Mouse (Mus musculus) splenic B cell, adult 2 months (primary cell): ENCODE data around the gene Bach2.

ENCODE experiments used
- DNase-seq: peaks from one replicate; pipeline ENCODE4 v3.0.0-alpha.2; 2011; ENCODE audit warnings: low read depth, low spot score
- H3K27me3 ChIP-seq: 2 replicates; pipeline ENCODE4 v1.6.1; 2012; ENCODE audit warnings: mild to moderate bottlenecking, low read length, moderate library complexity, mixed read lengths; ENCODE audit not compliant: control insufficient read depth, poor library complexity, insufficient read depth, severe bottlenecking
- H3K36me3 ChIP-seq: 2 replicates; pipeline ENCODE4 v1.6.1; 2012; ENCODE audit warnings: mild to moderate bottlenecking, low read length, moderate library complexity, mixed read lengths; ENCODE audit not compliant: control insufficient read depth, poor library complexity, insufficient read depth, severe bottlenecking

The Bach2 gene

DNA sequence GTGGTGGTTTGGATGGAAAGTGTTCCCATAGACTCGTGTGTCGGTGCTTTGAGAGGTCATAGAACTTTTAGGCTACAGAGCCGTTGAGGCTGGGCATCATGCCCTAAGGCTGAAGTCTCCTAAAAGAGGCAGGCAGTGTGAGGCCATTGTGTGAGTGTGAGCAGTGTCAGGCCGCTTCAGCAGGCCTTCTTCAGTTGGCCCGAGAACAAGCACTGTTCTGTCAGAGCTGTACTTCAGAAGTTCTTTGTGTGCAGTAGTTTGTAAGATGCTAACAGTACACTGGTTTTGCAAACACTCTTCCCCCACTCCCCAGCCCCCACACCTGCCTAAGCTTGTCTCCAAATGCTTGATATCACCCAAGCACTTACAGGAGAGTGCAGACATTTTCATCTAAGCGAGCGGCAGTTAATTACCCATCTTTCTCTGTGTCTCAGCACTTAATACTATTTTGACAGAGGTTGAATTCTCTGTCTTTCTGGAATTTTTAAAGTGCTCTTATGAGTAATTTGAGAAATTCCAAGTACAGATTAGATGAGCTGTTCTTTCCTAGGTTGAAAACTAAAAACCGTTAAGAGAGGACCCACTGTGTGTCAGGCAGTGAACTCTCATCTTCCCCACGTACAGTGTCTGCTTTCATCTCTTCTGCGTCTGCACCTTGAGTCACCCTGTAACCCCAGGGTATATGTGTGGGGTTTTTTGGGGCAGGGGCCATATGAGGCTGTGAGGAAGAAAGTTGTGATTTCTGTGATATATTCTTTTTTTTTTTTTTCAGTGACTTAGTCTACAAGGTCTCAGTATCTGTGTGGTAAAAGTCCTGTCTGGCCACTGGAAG lies 136.4 kb downstream of the Bach2 start:
- Histone ChIP-seq H3K27me3 (no peaks in the 10 kb centered on the region), H3K36me3 (peaks cover 5% of the 10 kb centered on the region; the same call in 1 of the 2 replicates)
- no peak for DNase-seq

DNA sequence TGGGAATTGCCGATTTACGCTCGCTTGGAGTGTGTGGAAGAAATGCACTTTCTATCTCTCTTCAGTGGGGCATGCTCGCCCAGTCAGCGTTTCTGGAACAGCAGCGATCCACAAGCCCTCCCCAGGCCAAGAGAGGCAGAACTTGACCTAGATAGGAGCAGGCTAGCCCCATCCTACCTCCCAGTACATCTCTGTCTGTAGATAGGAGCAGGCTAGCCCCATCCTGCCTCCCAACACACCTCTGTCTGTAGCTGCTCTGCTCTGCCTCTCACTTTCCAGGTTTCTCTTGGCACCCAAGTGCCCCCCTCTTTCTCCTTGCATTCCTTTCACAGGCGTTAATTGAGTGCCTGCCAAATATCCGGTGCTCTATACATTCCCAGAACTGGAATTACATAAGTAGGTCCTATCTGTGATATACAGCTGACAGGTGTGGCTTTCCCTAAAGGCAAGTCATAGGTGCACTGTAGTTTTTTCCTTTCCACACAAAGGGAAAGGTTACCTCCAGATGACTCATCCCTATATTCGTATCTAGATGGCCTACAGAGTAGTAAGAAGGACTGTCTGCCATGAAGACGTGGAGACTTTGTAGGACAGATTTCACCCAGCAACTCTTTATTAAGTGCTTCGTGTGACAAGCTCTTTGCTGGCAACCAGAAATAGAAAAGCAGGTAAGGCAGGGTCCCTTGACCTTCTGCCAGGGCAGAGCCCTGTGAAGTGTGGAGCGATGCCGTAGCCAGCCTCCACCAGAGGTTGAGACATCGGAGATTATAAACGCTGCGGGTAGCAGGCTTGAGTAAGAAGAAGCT lies 137.3 kb downstream of the Bach2 start:
- DNase-seq = no peak
- H3K36me3 ChIP-seq = peaks cover 5% of the 10 kb centered on the region; the same call in 1 of the 2 replicates

DNA sequence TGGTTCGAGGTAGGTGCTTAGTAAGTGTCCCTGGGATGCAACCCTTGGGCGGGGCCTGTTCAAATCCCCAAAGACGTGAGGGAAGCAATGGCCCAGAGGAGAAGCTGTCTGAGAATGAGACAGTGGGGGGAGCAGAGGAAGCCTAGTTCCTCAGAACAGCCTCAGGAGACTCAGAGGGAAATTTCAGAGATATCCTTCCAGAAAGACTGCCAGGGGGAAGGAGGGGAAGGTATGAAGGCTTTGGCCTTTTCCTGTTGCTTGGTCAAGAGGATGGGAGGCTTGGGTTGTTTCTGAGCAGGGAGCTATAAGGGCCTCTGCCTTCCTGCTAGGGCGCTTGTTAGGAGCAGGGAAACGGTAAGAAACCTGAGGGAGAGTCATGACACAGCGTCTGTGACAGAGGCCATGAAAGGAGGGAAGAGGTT lies 137.9 kb downstream of the Bach2 start:
- no peak for DNase-seq
- H3K36me3 ChIP-seq = peaks cover 5% of the 10 kb centered on the region; the same call in 1 of the 2 replicates
- H3K27me3 ChIP-seq = no peaks in the 10 kb centered on the region

More for the DNA sequence above, 137.3 kb downstream of the Bach2 start:
- H3K27me3 ChIP-seq = no peaks in the 10 kb centered on the region

DNA sequence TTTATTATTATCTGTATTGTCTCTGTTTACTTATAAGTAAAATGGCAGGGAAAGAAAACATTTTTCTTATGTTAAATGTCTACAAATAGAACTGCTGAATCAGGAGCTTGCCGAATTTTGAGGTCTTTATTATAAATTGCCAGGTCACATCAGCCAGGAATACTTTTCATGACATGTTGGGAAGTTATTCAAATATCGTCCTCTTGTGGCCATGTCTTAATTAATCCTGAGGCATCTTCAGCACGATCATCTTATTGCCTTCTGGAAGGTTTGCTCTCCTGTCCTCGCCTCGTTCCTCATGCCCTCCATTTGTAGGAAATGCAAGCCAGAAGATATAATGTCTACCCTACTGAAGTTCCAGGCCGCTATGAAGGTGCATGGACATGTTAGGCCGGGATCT lies 140.5 kb downstream of the Bach2 start:
- Histone ChIP-seq H3K27me3 (no peaks in the 10 kb centered on the region), H3K36me3 (peaks cover 2% of the 10 kb centered on the region; the same call in 1 of the 2 replicates)
- DNase-seq = no peak

DNA sequence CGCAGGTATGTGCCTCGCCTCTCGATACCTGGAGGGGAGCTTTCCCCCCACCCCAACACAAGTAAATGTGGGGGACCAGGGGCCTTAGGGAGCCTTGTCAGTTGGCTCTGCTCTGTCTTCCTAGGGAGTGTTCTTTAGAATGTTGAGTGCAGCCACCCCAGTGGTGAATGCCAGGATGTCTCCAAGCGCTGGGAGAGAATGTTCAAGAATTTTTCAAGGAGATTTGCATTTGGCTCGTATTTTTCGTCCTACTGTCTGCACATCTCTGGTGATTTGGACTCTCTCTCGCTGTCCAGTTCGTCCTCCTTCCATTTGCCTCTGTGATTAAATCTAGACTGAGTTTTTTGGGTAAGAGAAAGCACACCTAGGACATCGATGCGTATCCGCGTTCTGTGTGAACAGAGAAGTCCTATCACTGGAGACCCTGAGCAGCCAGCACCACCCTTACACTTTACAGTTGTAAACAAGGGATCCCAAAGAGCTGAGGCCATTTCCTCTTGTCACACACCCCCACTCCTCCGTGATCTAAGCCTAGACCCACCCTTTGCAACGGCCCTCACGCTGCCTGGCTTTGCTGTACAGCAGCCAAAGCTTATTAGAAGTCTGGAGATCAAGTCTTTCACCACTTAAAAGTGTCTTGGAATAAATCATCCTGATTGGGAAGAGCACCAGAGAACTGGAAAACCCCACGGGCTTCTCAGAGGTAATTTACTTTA lies 143.2 kb downstream of the Bach2 start:
- Histone ChIP-seq H3K27me3 (no peaks in the 10 kb centered on the region), H3K36me3 (no peaks in the 10 kb centered on the region)
- no peak for DNase-seq

DNA sequence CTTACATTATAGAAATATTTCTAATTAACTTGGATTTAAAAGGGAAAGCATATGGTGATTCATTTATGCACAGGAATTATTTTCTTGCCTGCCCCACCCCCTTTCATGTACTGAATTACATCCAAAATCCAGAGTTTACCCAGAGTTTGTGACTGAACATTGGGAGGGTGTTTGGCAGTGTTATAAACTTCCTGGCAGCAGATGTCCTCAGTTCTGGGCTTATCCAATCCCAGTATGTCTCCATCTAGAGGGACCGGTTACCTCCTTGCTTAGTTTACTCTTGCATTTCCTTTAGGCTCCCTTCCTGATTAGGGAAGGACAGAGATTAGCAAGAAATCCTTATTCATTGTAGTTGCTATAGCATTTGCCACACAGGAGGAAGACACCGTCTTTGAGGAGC lies 146.5 kb downstream of the Bach2 start:
- H3K36me3 ChIP-seq = no peaks in the 10 kb centered on the region
- DNase-seq = no peak

DNA sequence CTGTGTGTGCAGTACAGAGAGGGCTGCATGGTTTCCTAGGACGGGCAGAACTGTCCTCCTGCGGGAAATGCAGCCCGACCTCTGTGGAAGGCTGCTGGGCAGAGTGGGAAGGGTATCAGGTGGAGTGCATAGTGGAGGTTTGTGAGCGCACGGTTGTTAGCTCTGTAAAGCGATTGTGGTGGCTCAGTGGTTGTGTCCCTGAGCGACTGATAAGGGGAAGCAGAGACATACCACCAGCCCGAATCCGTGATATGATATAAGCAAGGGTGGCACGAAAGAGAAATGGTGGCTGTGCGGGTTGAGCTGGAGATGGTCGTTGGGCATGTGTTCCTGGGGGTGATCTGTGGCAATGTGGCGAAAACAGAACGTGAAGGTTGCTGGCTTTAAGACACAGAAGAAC lies 147.0 kb downstream of the Bach2 start:
- DNase-seq = no peak
- H3K36me3 ChIP-seq = no peaks in the 10 kb centered on the region; the same call in 1 of the 2 replicates

More for the DNA sequence above, 146.5 kb downstream of the Bach2 start:
- H3K27me3 ChIP-seq = no peaks in the 10 kb centered on the region

DNA sequence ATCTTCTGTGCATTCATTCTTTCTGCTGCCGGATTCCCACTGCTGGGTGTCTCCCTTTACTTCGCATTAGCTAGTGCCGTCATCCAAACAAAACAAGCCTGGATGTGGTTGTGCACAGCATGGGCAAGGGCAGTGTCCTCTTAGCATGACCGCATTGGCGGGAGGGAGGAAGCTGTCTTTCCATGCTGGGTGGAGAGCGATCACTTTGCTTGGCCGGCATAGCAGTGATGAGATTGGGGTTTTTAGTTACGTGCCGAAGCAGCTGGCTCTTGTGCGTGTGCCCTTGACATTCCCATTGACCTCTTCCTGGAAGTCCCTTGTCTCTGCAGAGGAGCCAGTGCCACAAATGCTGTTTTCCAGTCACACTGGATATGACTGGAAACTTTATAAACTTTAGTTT lies 147.7 kb downstream of the Bach2 start:
- no peak for DNase-seq
- Histone ChIP-seq H3K27me3 (no peaks in the 10 kb centered on the region), H3K36me3 (peaks cover 3% of the 10 kb centered on the region; the same call in 1 of the 2 replicates)

More for the DNA sequence above, 147.0 kb downstream of the Bach2 start:
- no peaks in the 10 kb centered on the region for H3K27me3 ChIP-seq

DNA sequence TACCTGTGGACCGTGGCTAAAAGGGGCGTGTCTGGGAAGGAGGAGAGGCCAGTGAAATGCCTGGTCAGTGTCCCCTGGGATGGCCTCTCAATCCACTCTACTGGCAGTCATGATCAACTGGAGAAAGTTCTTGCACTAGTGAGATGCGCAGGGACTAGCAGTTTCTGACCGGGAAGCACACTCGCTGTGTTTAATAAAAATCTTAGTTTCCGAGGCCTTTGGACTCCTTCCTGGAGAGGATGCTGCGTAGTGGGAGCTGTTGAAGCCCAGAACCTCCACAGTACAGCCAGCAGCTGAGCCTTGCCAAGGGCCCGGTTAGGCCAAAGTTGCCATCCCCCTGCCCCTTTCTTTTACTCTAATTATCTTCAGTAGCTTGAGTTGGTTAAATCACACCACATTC lies 148.3 kb downstream of the Bach2 start:
- H3K27me3 ChIP-seq = no peaks in the 10 kb centered on the region
- peaks cover 3% of the 10 kb centered on the region; the same call in 1 of the 2 replicates for H3K36me3 ChIP-seq
- no peak for DNase-seq

DNA sequence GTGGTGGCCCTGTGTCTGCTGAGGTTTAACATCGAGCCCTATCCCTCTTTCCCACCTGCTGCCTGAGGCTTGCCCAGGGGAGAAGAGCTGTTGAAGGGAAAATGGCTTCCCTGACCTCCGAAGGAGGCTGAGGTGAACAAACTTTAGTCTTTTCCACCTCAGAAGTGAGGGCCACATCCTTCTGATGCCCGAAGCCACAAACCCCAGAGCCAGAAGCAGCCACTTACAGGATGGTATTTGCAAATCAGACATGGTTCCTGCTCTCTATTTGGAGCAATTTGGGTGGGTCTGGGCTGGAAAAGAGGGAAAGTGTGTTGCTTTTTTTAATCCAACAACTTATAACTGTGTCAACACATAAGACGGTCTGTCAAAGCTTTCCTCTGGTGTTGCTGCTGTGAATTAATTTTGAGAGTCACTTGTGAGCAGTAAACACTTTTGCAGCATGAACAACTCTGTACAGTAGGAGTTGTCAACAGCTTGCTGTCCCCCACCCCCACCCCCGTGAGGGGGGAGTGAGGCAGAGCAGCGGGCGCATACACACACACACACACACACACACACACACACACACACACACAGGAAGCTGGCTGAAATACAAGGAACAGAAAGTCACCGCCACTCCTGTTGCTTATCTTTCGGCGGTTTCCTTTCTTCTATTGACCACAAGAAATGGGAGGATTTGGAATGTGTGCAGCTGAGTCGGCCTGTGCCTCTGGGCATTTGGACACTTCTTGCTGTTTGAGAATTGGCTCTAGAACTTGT lies 149.1 kb downstream of the Bach2 start:
- Histone ChIP-seq H3K27me3 (no peaks in the 10 kb centered on the region), H3K36me3 (peaks cover 3% of the 10 kb centered on the region; the same call in 1 of the 2 replicates)
- DNase-seq = peak; percentile 67

DNA sequence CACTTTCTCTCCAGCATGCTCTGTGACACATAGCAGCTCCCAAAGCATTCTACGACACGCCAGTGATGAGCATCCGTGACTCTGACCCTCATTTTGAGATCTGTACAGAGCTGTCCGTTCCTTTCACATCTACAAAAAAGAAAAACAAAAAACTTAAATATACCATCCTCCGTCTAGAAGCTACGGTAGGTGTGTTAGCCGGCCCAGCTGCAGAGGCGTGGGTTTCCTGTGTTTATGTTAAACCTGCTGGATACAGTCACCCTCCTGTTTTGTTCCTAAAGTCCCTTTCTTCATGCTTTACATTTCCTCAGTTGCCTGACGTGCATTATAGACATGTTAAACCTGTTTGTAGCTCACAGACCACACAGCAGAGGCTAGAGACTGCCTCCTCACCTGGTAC lies 150.0 kb downstream of the Bach2 start:
- peaks cover 5% of the 10 kb centered on the region; the same call in 1 of the 2 replicates for H3K36me3 ChIP-seq
- no peaks in the 10 kb centered on the region for H3K27me3 ChIP-seq
- DNase-seq = no peak

DNA sequence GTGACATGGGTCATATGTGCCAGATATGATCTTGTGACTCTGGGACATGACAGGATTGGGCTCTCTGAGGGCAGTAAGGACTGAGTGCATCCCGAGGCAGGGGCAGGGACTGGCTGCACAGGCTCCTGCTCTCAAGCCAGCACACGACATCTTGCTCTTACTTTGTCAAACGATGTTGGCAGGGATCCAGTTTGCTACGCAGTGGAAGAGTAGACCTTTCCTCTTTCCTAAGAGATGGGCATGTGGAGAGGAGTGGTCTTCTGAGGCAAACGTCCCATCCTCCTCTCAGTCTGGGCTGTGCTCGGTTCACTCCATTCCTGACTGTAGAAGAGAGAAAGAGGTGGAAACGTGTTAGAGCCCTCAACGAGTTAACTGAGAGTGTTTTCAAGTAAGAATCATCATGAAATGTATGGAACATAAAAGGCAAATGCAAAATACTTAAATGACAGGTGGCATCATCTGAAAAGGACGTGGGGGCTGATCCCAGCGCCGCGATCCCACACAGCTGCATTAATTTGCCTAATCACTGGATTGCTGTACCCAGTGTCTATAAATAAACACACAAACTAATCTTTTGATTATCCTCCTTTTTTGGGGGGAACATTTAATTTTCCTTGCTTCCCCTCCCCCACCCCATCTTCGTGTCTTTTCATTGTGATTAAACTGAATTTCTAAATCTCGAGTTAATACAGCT lies 150.7 kb downstream of the Bach2 start:
- Histone ChIP-seq H3K36me3 (peaks cover 5% of the 10 kb centered on the region; the same call in 1 of the 2 replicates), H3K27me3 (no peaks in the 10 kb centered on the region)
- no peak for DNase-seq

DNA sequence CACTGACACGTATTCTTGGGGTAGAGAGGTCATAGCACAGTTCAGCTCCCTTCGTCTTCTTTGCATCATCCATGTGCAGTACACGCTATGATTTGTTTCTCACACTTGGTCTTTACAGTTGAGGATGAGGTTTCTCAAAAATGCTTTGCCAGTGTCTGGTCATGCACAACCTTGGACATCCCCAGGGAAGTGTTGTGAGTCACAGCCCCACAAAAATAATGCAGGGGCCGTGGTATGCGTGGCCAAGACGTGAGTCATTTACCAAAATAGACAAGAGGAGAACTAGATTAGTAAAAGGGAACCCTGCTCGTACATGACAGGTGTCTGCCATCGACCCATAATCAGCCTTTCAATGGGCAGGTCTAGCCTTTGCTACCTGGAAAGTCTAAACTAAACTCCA lies 152.7 kb downstream of the Bach2 start:
- Histone ChIP-seq H3K36me3 (peaks cover 5% of the 10 kb centered on the region; the same call in 1 of the 2 replicates), H3K27me3 (no peaks in the 10 kb centered on the region)
- peak; percentile 59 for DNase-seq
